Mouse (Mus musculus) c-Kit-positive CD71-negative TER-119-negative erythroid progenitor cells, embryonic 14.5 days (primary cell): ENCODE results near the gene Syn3.

Experiments used
- DNase-seq: peaks from one replicate; pipeline ENCODE4 v3.0.0-alpha.2; 2013; ENCODE audit warnings: low read depth

Syn3 gene

DNA sequence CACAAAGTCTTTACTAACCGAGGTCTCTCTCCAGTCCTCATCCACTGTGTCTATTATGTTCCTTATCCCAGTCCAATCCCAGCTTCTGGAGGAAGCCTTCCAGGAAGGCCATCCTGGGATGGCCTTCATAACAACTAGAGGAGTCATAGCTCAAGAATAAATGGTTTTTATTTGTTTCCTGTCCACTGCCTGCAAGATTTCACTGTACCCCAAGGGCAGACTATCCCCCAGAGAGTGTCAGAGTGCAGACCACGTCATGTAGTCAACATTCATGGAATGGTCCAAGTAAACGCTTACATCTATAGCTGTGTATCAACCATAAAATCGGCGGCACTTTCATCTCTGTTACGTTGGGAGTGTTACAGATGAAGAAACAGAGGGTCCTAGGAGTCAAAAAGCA lies 295.5 kb downstream of the Syn3 start:
- DNase-seq = no peak

- DNase-seq = no peak
Observed at GRCm38 (mm10) chr10:86201826-86202225, 296.9 kb downstream of the Syn3 start.

DNA sequence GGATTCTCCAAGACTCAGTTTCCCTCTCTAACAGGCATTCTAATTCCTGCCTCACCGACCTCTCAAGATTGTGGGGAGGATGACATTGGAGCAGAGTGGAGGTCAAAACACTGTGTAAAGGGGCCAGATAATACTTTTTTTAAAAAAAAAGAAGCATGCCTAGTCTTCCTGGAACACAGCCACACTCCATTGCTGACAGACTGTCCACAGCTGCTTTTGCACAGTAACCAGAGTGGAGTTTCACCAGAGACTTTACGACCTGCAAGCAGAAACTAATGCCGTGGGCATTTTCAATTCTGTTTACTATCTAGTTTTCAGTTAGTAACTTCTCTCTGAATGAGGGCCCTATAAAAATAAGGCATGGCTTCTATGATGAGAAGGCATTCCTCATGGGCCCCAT lies 297.7 kb downstream of the Syn3 start:
- no peak for DNase-seq

DNA sequence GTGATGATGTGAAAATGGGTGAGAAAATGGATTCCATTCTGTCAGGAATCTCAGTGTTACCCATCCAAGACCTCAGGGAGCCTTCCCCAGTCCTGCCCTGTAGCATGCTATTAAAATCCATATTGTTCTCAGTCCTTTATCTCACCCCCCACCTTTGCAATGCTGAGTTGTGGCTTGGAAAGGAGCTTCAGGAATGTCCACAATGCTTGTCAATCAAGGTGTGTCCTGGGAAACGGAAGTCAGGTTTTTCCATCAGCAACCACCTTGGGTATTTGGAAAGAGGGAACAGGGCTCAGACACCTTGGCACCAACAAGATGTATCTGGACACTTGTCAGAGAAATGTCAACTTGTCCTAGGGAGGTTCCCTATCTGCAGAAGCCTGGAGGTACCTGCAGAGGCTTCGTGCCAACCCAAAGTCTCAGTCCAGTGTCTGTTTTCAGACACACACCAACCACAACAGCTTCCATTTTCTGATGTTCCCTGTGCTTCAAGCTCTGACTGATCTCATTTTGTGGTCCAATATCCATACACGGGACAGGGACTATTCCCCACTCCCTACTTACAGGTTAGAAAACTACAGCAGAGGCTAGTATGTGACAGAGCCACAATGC lies 302.2 kb downstream of the Syn3 start:
- DNase-seq = no peak

GRCm38 (mm10) chr10:86194722-86195121 lies 304.0 kb downstream of the Syn3 start:
- no peak for DNase-seq

- no peak for DNase-seq
Observed at GRCm38 (mm10) chr10:86193863-86194434, 304.7 kb downstream of the Syn3 start.

GRCm38 (mm10) chr10:86188614-86189013 lies 310.1 kb downstream of the Syn3 start:
- DNase-seq = no peak

DNA sequence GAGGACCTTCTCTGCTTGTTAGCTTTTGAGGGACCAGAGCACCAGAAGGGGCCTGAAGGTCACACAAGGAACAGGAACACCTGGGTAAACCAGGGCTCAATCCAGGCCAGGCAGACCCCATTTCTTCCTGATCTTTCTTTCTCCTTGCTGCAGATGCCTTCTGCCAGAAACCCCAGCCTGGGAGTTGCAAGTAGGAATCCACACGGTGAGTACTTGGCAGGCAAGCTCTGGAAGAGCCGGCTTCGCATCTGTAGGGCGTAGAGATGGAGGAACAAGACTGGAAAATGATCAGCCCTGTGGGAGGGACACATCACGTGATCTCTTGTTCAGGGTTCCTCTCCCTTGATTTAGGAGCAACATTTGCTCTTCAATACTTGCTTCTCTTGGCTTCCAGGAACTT lies 310.8 kb downstream of the Syn3 start:
- no peak for DNase-seq

DNA sequence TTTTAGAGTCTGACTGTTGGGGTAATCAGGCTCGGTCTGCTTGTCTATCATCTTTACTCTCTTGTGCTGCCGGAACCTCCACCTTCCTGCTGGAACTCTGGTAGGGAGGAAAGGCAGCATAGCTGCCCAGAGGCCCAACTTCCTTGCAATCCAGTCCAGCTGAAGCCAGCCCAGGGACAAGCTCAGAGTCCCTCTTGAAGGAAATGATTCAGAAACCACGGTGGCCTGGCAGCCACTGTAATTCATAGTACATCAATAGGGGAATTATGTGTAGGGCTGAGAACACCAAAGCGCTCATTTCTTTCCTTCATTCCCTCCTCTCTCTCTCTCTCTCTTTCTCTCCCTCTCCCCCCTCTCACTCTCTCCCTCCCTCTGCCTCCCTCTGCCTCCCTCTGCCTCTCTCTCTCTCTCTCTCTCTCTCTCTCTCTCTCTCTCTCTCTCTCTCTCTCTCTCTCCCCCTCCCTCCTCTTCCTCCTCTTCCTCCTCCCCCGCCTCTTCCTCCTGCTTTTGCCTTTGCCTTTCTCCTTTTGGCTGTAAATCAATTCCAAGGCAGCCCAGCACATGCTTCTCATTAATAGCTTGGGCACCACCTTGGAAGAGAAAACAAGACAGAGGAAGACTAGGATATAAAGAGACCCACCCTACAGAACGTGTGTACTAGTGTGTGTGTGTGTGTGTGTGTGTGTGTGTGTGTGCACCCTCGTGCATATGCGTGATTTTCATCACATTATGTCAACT lies 315.4 kb downstream of the Syn3 start:
- no peak for DNase-seq

DNA sequence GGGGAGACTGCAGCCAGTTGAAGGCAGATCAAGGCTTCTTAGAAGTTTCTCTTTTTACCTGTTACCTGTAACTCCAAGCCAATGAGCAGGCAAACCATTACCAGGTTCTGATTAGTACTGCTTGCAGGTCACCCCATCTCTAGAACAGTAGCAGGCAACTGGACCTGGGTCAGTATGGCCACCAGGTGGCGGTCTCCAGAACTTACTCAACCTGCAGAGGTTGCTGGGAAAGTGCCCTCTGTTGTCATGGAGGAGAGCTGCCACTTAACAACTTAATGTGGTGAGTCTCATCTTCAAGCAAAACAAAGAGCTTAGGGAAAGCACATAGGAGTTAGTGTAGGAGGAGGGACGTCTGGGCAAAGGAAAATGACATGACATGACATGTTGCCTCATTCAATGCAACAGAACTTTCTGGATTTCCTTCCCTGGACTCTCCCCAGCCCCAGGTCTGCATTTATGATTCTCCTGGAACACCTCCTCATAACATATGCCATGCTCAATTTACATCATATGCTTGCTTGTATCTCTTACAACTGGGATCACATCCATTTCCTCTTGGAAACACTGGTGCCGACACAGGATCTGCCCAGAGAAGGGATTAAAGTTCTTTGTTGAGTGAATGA lies 316.4 kb downstream of the Syn3 start:
- peak; percentile 37 for DNase-seq

GRCm38 (mm10) chr10:86176411-86176810 lies 322.3 kb downstream of the Syn3 start:
- no peak for DNase-seq

DNA sequence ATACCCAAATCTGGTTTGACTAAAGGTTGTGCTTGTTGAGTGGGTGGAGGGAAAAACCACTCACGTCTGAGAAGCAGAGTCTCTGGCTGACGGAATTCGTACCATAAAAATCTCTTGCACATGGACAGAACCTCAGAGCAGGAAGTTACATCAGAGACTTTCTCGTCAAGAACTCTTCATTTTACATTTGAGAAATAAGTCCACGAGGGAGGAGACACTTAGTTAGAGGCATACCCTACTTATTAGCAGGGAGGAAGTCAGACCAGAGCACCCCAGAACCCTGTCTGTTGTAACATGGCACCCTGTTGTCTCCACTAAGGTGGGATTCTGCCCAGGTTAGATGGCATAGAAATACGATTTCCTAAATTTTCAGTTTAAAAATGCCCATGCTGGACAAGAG lies 324.7 kb downstream of the Syn3 start:
- DNase-seq = no peak

DNA sequence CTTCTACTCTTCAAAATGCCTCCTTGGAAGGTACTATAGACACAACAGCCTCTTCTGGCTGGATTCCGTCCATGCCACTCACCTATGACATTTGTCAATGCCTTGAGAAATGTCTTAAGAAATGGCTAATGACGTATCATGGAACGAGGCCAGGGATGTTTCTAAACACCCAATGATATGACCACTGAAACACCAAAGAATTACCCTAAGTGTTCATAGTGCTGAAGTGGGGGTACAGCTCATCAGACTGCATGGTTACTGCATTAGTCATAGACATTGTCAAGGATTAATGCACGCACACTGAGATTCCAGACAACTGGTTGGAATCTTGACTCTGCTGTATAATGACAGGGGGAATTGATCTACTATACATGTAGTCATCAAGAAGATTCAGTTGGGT lies 325.4 kb downstream of the Syn3 start:
- no peak for DNase-seq

DNA sequence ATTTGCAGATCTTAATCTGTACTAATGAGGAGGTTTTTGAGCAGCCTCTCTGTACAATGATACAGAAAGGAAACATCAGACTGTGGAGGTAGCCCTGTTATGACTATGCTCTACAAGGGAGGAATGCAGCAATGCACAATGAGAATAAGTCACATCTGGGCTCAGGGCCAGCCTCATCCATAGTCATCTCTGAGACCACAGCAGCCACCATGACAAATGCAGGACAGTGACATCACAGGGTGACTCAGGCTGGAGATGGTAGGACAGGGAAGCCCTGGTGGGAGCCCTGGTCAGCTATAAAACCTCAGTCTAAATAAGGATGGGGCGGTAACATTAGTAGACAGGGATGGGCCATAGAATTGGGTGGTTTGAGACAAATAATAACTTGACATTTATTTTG lies 327.4 kb downstream of the Syn3 start:
- no peak for DNase-seq

DNA sequence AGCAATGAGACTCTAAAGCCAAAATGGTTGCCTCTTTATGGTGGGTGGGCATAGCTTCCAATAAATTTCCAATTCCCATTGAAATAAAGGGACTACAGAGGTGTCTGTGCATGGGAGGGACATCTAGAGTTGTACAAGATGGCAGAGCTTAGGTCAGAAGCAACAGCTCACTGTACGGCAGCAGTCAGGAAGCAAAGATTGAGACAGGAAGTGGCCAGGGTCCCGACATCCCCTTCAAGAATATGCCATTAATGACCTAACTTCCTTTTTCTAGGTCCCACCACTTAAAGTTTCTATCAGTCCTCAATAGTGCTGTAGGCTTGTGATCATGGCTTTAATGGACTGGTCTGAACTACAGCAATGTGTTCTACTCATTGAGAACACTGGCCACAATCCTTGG lies 330.6 kb downstream of the Syn3 start:
- no peak for DNase-seq

DNA sequence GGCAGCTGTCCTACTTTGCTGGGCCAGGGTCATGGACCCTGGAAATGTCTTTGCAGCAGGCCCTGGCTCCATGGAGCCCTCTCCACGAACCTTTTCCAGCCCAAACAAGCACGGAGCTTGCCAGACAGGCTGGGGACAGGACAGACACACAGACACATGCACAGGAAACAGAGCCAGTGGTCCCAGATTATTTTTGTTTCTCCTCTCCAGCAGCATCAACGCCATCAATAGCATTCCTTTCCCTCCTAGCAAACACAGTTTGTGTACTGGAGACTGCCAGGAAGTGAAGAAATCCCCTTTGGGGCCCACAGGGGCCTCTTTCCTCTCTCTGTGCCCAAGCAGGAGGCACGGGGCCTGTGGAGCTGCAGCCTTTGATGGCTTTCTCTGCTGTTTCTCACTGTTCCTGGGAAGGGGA lies 331.8 kb downstream of the Syn3 start:
- no peak for DNase-seq

DNA sequence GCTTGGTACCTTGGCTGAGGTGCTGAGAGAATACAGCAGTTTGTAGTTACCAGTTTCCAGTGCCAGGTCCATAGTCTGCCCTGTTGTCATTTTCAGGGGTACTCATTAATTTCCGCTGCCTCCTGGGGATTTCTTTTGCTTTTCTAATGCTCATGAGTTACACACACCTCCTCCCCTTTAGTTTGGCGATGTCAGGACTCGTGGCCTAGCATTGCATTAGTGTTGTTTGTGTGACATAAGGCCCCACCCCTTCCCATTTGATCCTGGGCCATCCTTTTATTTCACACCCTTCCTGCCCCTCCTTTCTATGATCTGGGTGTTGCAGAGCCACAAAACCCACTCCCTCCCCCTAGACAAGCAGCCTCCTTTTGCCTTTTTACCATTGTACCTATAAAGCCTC lies 334.6 kb downstream of the Syn3 start:
- no peak for DNase-seq

- DNase-seq = no peak
Observed at GRCm38 (mm10) chr10:86161783-86162271, 336.9 kb downstream of the Syn3 start.

GRCm38 (mm10) chr10:86158198-86158899 lies 340.3 kb downstream of the Syn3 start:
- DNase-seq = no peak

- DNase-seq = no peak
Observed at GRCm38 (mm10) chr10:86155344-86155743, 343.4 kb downstream of the Syn3 start.

- DNase-seq = no peak
Observed at GRCm38 (mm10) chr10:86153221-86153620, 345.5 kb downstream of the Syn3 start.

DNA sequence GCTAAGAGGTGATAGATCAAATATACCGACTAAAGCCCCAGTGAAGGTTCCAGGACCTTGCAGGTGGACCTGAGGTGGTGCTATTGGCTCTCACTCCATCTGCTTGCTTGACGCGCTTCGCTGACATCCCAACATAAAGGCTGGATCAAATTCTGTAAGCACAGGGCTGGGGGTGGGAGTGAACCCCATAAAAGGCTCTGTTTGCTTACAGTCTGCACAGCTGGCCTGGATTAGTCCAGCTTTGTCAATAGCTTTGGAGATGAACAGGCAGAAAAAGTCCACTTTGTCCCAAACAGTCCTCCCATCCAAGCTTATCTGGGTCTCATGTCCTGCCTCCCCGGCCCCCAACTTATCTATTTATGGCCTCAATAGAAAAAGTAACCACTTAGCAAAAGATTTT lies 347.3 kb downstream of the Syn3 start:
- DNase-seq = no peak
